Mouse (Mus musculus) liver, embryonic 14.5 days (tissue): ENCODE data around the gene Cx3cl1.

ENCODE experiments used
- CTCF ChIP-seq: IDR thresholded peaks from 2 replicates; pipeline ENCODE4 v1.5.1; 2016; ENCODE audit warnings: antibody characterized with exemption, low read depth, control low read depth
- EP300 ChIP-seq: IDR thresholded peaks from 2 replicates; pipeline ENCODE4 v1.6.1; 2016; ENCODE audit warnings: antibody characterized with exemption, low read depth

- TF ChIP-seq CTCF (no peak), EP300 (no peak)
Observed at GRCm38 (mm10) chr8:94773048-94773447, 1.2 kb downstream of the Cx3cl1 start.
